Mouse (Mus musculus) ES-E14 (cell line): ENCODE measurements around the gene Rbfox1. TPM values are rescaled to one million over a fixed set of nuclear protein-coding genes. Genes with fewer than 3 reads are reported as not detected.

Source experiments
- DNase-seq: peaks from one replicate; pipeline ENCODE4 v3.0.0-alpha.2; 2013; ENCODE audit warnings: low read depth, low spot score
- H3K27ac ChIP-seq: 2 replicates; pipeline ENCODE4 v1.5.1; 2012; ENCODE audit warnings: low read depth, mild to moderate bottlenecking, low read length, moderate library complexity, mixed read lengths; ENCODE audit not compliant: poor library complexity, insufficient read depth, severe bottlenecking
- H3K36me3 ChIP-seq: 2 replicates; pipeline ENCODE4 v1.6.1; 2012; ENCODE audit warnings: mild to moderate bottlenecking, low read length, moderate library complexity, mixed read lengths; ENCODE audit not compliant: control insufficient read depth, poor library complexity, insufficient read depth, severe bottlenecking
- H3K4me1 ChIP-seq, 2 experiments: fragments of 150-350 bp in 1 of 2; sonication (generic) in 1 of 2; 2 replicates each; pipeline ENCODE4 v1.6.1; 2012; ENCODE audit warnings: low read length in 2 of 2, mild to moderate bottlenecking in 1 of 2, mixed read lengths in 1 of 2; ENCODE audit not compliant: control insufficient read depth in 2 of 2, insufficient read depth in 2 of 2, poor library complexity in 1 of 2
- H3K4me3 ChIP-seq, 2 experiments: fragments of 150-350 bp in 1 of 2; sonication (generic) in 1 of 2; 2 replicates each; pipeline ENCODE4 v1.5.1; 2012; ENCODE audit warnings: low read length in 2 of 2, low read depth in 1 of 2, mild to moderate bottlenecking in 1 of 2, mixed read lengths in 1 of 2; ENCODE audit not compliant: insufficient read depth in 1 of 2, poor library complexity in 1 of 2, severe bottlenecking in 1 of 2
- H3K9ac ChIP-seq: 2 replicates; pipeline ENCODE4 v1.6.1; 2012; ENCODE audit warnings: low read depth, mild to moderate bottlenecking, low read length, mixed read lengths; ENCODE audit not compliant: poor library complexity, insufficient read depth, severe bottlenecking
- H3K9me3 ChIP-seq: fragments of 150-350 bp; sonication (generic); 2 replicates; pipeline ENCODE4 v1.6.1; 2012; ENCODE audit warnings: low read depth, mild to moderate bottlenecking, low read length; ENCODE audit not compliant: control insufficient read depth, insufficient read depth
- CHD2 ChIP-seq: IDR thresholded peaks from 2 replicates; pipeline ENCODE4 v1.6.1; 2014; ENCODE audit warnings: mild to moderate bottlenecking, low read depth, low read length, inconsistent platforms
- HCFC1 ChIP-seq: IDR thresholded peaks from 2 replicates; pipeline ENCODE4 v1.6.1; 2012; ENCODE audit warnings: low read length, inconsistent platforms, borderline replicate concordance; ENCODE audit not compliant: insufficient read depth
- MAFK ChIP-seq: IDR thresholded peaks from 2 replicates; pipeline ENCODE4 v1.6.1; 2014; ENCODE audit warnings: mild to moderate bottlenecking, low read depth, low read length, inconsistent platforms; ENCODE audit not compliant: insufficient read depth
- ZC3H11A ChIP-seq: IDR thresholded peaks from 2 replicates; pipeline ENCODE4 v1.6.1; 2012; ENCODE audit warnings: low read depth, mild to moderate bottlenecking, inconsistent platforms, low read length, borderline replicate concordance
- ZNF384 ChIP-seq: IDR thresholded peaks from 2 replicates; pipeline ENCODE4 v1.6.1; 2012; ENCODE audit warnings: low read depth, low read length, inconsistent platforms
- in situ Hi-C, 2 experiments: fragments of 600-800 bp; cut with MboI; formaldehyde crosslinking; loops; one replicate each; pipeline ENCODE4 v1.15.1; 2025; ENCODE audit warnings: low sequenced_read_pairs in 2 of 2, inconsistent platforms in 1 of 2; ENCODE audit not compliant: unreplicated experiment in 2 of 2
- total RNA-seq: library from RNA; depleted of rRNA; stranded (reverse); fragments of 300-350 nt; gene quantifications from 2 replicates; pipeline ENCODE4 v1.2.3, GENCODE M21; 2012

Rbfox1 gene
- total RNA-seq, 1 experiment: 0.18 TPM

DNA sequence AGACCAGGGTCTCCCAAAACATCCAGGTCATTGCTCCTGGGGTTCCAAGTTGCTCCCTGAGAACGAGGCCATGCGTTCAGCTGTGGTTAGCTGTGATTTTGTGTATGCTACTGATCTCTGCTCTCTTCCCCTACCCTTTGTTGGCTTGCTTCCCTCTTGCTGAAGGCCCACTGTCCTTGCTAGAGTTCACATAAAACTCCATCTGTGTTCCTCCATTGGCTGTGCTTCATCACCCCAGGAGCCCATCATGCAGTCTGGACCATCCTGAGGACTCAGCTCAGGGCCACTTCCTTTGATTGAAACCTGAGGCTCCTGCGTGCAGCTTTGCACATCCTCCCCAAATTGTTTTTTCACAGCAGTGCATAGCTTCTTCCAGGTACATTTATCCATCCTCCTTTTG lies 600.5 kb downstream of the Rbfox1 start:
- no peak overlapping the region for H3K4me3 ChIP-seq
- H3K9me3 ChIP-seq: no peaks in the 10 kb centered on the region
- no peak for TF ChIP-seq MAFK
- no peak for TF ChIP-seq ZNF384
- TF ChIP-seq HCFC1: no peak
- no peak for TF ChIP-seq ZC3H11A
- TF ChIP-seq CHD2: no peak
- H3K36me3 ChIP-seq: no peaks in the 10 kb centered on the region
- no peaks in the 10 kb centered on the region for H3K4me1 ChIP-seq
- in situ Hi-C loops: no loop called here
- no peak overlapping the region for H3K27ac ChIP-seq
- no peak overlapping the region for H3K9ac ChIP-seq
- DNase-seq: no peak

DNA sequence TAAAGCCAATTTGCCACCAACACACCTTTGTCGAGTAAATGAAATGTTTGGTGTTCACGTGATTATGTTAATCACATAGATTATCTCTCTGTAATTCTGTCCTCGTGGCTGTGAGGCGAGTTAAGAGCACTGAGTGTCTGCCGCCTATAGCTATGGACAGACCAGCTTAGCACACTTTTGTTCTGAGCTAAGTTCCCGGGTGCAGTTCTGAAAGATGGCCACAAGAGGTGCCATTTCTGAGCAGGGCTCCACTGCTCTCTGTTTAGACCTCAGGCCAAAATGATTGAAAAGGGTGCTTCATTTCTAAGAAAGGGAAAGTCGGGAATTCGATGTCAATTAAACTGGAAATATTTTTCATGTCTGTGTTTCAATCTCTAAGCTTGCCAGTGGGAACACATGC lies 617.1 kb downstream of the Rbfox1 start:
- no peak for DNase-seq
- Histone ChIP-seq H3K27ac (no peak overlapping the region), H3K4me1 (peaks cover 0 to 4% of the 10 kb centered on the region in 2 experiments; a peak in 1 of 4 replicates), H3K36me3 (no peaks in the 10 kb centered on the region), H3K9ac (no peak overlapping the region), H3K9me3 (no peaks in the 10 kb centered on the region), H3K4me3 (no peak overlapping the region)
- TF ChIP-seq CHD2: no peak
- no peak for TF ChIP-seq ZC3H11A
- no peak for TF ChIP-seq ZNF384
- TF ChIP-seq HCFC1: no peak
- TF ChIP-seq MAFK: no peak
- in situ Hi-C loops: no loop called here

- no peak for DNase-seq
- TF ChIP-seq MAFK (no peak), HCFC1 (no peak), ZNF384 (no peak), ZC3H11A (no peak; the same call in 1 of the 2 replicates), CHD2 (no peak)
- in situ Hi-C loops: no loop called here
Measured at GRCm38 (mm10) chr16:6503573-6504331, 618.6 kb downstream of the Rbfox1 start.

DNA sequence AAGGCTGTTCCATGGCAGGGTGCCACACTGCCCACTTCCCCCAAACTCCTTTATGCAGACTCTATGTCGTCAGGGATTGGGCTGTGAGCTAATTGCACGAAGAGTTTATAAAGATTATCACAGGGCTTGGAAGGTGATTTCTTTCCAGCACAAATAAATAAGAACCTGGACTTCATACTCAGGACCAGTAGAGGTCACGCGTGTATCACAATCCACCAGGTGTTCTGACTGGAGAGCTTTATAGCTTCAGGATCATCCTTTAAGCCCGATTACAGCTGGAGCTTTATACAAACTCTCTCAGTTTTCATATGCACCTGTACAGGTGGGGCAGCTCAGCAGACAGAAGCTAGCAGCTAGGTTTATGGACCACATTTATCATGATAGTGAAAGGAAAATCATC lies 623.8 kb downstream of the Rbfox1 start:
- in situ Hi-C loops: no loop called here
- H3K4me1 ChIP-seq: peaks cover 0 to 2% of the 10 kb centered on the region in 2 experiments; a peak in 1 of 4 replicates
- H3K9me3 ChIP-seq: no peaks in the 10 kb centered on the region
- TF ChIP-seq ZC3H11A (no peak), MAFK (no peak), CHD2 (no peak), ZNF384 (no peak), HCFC1 (no peak)
- DNase-seq: no peak
- H3K27ac ChIP-seq: no peak overlapping the region
- H3K4me3 ChIP-seq: no peak overlapping the region
- no peak overlapping the region for H3K9ac ChIP-seq
- H3K36me3 ChIP-seq: no peaks in the 10 kb centered on the region

More at GRCm38 (mm10) chr16:6503573-6504331, 618.6 kb downstream of the Rbfox1 start:
- peaks cover 0 to 4% of the 10 kb centered on the region in 2 experiments; a peak in 1 of 4 replicates for H3K4me1 ChIP-seq
- no peak overlapping the region for H3K27ac ChIP-seq
- H3K9me3 ChIP-seq: no peaks in the 10 kb centered on the region
- no peak overlapping the region; the same call in 1 of the 2 replicates for H3K9ac ChIP-seq
- no peaks in the 10 kb centered on the region for H3K36me3 ChIP-seq
- no peak overlapping the region for H3K4me3 ChIP-seq
